Mouse (Mus musculus): ENCODE measurements around the gene Scn1b.

GRCm38 (mm10) chr7:31081106-31081505 lies 45.7 kb downstream of the Scn1b start:
- TF ChIP-seq POLR2A (IDR thresholded peaks at IDR 0.05; ENCODE audit: low read depth, low read length) = no peak
- no peak for TF ChIP-seq UBTF (IDR thresholded peaks at IDR 0.05; ENCODE audit: low read depth, low read length)
- no peak for TF ChIP-seq EP300 (IDR thresholded peaks at IDR 0.05; ENCODE audit: low read length)
- no peak for TF ChIP-seq BHLHE40 (IDR thresholded peaks at IDR 0.05; ENCODE audit: low read depth, low read length)
